Mouse (Mus musculus): ENCODE measurements around the gene Rbm15. TPM values are rescaled to one million over a fixed set of nuclear protein-coding genes. Genes with fewer than 3 reads are reported as not detected.

Rbm15 gene
- polyA plus RNA-seq (2015; fragmentation: Nextera tagmentation; extraction: Ambion mirVana) = 5.3 and 6.5 TPM in 2 replicates

DNA sequence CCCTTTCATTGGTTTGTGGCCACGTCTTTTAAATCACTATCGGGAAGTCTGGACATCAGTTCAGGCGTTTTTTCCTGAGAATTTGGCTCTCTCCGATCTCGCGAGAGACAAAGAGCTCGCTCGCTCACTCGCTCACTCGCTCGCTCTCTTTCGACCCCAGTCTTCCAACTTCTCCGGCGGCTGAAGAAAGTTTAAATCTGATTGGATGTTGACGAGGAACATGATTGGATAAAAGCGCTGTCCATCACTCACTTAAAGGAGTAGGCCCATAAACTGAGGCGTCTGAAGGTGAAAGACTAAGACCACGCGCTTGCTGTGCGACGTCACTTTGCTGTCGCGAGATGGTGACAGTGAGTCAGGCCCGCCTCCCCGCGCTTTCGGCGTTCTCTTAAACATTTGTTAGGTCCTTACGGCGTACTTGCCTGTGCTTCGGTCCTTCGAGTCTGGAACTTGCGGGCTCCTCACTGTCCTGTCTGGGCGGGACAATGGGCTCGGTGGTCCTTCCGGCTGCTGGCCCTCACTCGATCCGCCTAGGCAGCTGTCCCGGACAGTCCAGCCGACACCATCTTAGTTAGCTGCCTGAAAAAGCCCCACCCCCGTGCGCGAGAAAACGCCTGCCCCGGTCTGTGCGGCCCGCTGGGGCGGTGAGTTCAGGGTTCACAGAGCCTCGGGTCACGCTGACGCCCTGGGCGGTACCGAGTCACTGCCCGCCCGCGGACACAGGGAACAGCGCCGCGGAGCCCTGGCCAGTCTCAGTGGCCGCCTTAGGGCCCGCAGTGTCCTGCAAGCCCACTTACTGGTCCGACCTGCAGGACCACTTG lies at the start of gene Rbm15:
Gene Rbm15 (minus strand): TSS at position 293 of the 821 bp plus-strand sequence.
- Histone ChIP-seq H3K4me1 (ENCODE audit: control insufficient read depth, insufficient read depth, low read depth, low read length) (peaks cover 24% of the 10 kb centered on the region), H3K27me3 (replicated peaks; ENCODE audit: control insufficient read depth, insufficient read depth, low read length) (no peaks in the 10 kb centered on the region), H3K4me2 (ENCODE audit: low read length) (peak within 1 kb of the TSS; percentile 84), H3K27ac (ENCODE audit: low read depth, low read length) (peak within 1 kb of the TSS; percentile 94), H3K4me3 (ENCODE audit: low read length) (peak within 1 kb of the TSS; percentile 83), H3K9me3 (ENCODE audit: control insufficient read depth, low read length) (no peaks in the 10 kb centered on the region), H3K9ac (ENCODE audit: low read depth, low read length) (peak within 1 kb of the TSS; percentile 86), H3K36me3 (ENCODE audit: control insufficient read depth, insufficient read depth, low read length) (0 out of 2 replicates have a peak, but pooled peaks cover 2% of the 10 kb centered on the region)
- ATAC-seq = peak; percentile 95
- WGBS = under 1% methylated on average over 62 of the region's 62 CpGs

GRCm38 (mm10) chr3:107379422-107379821 lies 45.9 kb upstream of the Rbm15 start:
- peak; percentile 41; the same call in 1 of the 2 replicates for ATAC-seq
- Histone ChIP-seq H3K36me3 (ENCODE audit: control insufficient read depth, insufficient read depth, low read length) (no peaks in the 10 kb centered on the region), H3K9me3 (ENCODE audit: control insufficient read depth, low read length) (no peaks in the 10 kb centered on the region), H3K27me3 (replicated peaks; ENCODE audit: control insufficient read depth, insufficient read depth, low read length) (no peaks in the 10 kb centered on the region; the same call in 1 of the 2 replicates), H3K27ac (ENCODE audit: low read depth, low read length) (no peak overlapping the region), H3K4me1 (ENCODE audit: control insufficient read depth, insufficient read depth, low read depth, low read length) (peaks cover 6% of the 10 kb centered on the region; the same call in 1 of the 2 replicates), H3K9ac (ENCODE audit: low read depth, low read length) (no peak overlapping the region), H3K4me2 (ENCODE audit: low read length) (no peak overlapping the region), H3K4me3 (ENCODE audit: low read length) (no peak overlapping the region)
- WGBS = 6% methylated on average over 4 of the region's 4 CpGs

- Histone ChIP-seq H3K4me2 (ENCODE audit: low read length) (no peak overlapping the region), H3K9me3 (ENCODE audit: control insufficient read depth, low read length) (no peaks in the 10 kb centered on the region), H3K36me3 (ENCODE audit: control insufficient read depth, insufficient read depth, low read length) (no peaks in the 10 kb centered on the region), H3K27ac (ENCODE audit: low read depth, low read length) (no peak overlapping the region), H3K4me1 (ENCODE audit: control insufficient read depth, insufficient read depth, low read depth, low read length) (peaks cover 6% of the 10 kb centered on the region; the same call in 1 of the 2 replicates), H3K9ac (ENCODE audit: low read depth, low read length) (no peak overlapping the region), H3K4me3 (ENCODE audit: low read length) (no peak overlapping the region), H3K27me3 (replicated peaks; ENCODE audit: control insufficient read depth, insufficient read depth, low read length) (no peaks in the 10 kb centered on the region; the same call in 1 of the 2 replicates)
- 82% methylated on average over 5 of the region's 5 CpGs for WGBS
- ATAC-seq = no peak
Measured at GRCm38 (mm10) chr3:107378626-107379025, 45.2 kb upstream of the Rbm15 start.

DNA sequence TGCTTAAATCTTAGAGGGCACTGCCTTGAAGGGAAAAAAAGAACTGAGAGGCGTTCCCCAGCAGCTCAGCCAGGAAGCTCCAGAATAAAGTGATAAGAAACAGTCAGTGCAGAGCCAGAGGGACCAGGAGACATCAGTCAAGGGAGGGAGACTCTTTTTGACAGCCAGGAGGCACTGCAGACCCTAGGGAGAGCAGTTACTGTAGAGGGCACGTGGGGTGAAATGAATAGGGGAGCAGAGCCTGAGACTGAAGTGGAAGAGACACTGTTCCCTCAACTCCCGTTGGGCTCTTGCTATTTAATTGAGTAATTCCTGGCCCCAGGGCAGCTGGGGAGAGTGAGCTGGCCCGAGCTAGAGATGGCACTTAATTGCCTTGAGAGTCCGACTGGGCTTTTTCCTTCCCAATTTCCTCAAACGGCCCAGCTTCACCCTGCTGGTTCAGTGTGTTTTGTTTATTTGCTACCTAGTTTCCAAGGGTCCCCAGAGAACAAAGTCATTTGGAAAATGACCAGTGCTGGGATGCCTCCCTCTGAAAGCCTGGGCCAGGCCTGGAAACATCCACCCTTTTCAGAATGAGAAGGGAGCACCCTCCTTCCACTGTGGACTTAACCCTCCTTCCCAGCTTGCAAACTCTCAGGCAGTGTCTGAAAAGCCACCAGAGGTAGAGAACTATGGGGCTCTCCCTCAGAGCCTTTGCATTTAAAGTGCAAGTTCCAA lies 41.6 kb upstream of the Rbm15 start:
- H3K4me3 ChIP-seq (ENCODE audit: low read length) = no peak overlapping the region
- no peaks in the 10 kb centered on the region for H3K36me3 ChIP-seq (ENCODE audit: control insufficient read depth, insufficient read depth, low read length)
- no peak overlapping the region for H3K9ac ChIP-seq (ENCODE audit: low read depth, low read length)
- no peaks in the 10 kb centered on the region; the same call in 1 of the 2 replicates for H3K27me3 ChIP-seq (replicated peaks; ENCODE audit: control insufficient read depth, insufficient read depth, low read length)
- no peak overlapping the region for H3K4me2 ChIP-seq (ENCODE audit: low read length)
- ATAC-seq = peak; percentile 73
- no peak overlapping the region for H3K27ac ChIP-seq (ENCODE audit: low read depth, low read length)
- 11% methylated on average over 6 of the region's 6 CpGs for WGBS
- no peaks in the 10 kb centered on the region for H3K9me3 ChIP-seq (ENCODE audit: control insufficient read depth, low read length)
- peaks cover 6% of the 10 kb centered on the region; the same call in 1 of the 2 replicates for H3K4me1 ChIP-seq (ENCODE audit: control insufficient read depth, insufficient read depth, low read depth, low read length)

- no peak for ATAC-seq
- H3K36me3 ChIP-seq (ENCODE audit: control insufficient read depth, insufficient read depth, low read length) = no peaks in the 10 kb centered on the region
- H3K27ac ChIP-seq (ENCODE audit: low read depth, low read length) = no peak overlapping the region
- H3K4me2 ChIP-seq (ENCODE audit: low read length) = no peak overlapping the region
- 0 out of 2 replicates have a peak, but pooled peaks cover 2% of the 10 kb centered on the region for H3K27me3 ChIP-seq (replicated peaks; ENCODE audit: control insufficient read depth, insufficient read depth, low read length)
- H3K9ac ChIP-seq (ENCODE audit: low read depth, low read length) = no peak overlapping the region
- no peak overlapping the region for H3K4me3 ChIP-seq (ENCODE audit: low read length)
- H3K9me3 ChIP-seq (ENCODE audit: control insufficient read depth, low read length) = no peaks in the 10 kb centered on the region
- no peaks in the 10 kb centered on the region for H3K4me1 ChIP-seq (ENCODE audit: control insufficient read depth, insufficient read depth, low read depth, low read length)
- WGBS = 78% methylated on average over 6 of the region's 6 CpGs
Measured at GRCm38 (mm10) chr3:107369156-107369555, 35.7 kb upstream of the Rbm15 start.

GRCm38 (mm10) chr3:107367938-107368599 lies 34.6 kb upstream of the Rbm15 start:
- H3K4me2 ChIP-seq (ENCODE audit: low read length) = no peak overlapping the region
- H3K4me3 ChIP-seq (ENCODE audit: low read length) = no peak overlapping the region
- H3K27me3 ChIP-seq (replicated peaks; ENCODE audit: control insufficient read depth, insufficient read depth, low read length) = 0 out of 2 replicates have a peak, but pooled peaks cover 2% of the 10 kb centered on the region
- no peak overlapping the region for H3K9ac ChIP-seq (ENCODE audit: low read depth, low read length)
- H3K36me3 ChIP-seq (ENCODE audit: control insufficient read depth, insufficient read depth, low read length) = no peaks in the 10 kb centered on the region
- H3K27ac ChIP-seq (ENCODE audit: low read depth, low read length) = no peak overlapping the region
- 83% methylated on average over 8 of the region's 8 CpGs for WGBS
- ATAC-seq = no peak
- H3K4me1 ChIP-seq (ENCODE audit: control insufficient read depth, insufficient read depth, low read depth, low read length) = no peaks in the 10 kb centered on the region
- H3K9me3 ChIP-seq (ENCODE audit: control insufficient read depth, low read length) = no peaks in the 10 kb centered on the region

DNA sequence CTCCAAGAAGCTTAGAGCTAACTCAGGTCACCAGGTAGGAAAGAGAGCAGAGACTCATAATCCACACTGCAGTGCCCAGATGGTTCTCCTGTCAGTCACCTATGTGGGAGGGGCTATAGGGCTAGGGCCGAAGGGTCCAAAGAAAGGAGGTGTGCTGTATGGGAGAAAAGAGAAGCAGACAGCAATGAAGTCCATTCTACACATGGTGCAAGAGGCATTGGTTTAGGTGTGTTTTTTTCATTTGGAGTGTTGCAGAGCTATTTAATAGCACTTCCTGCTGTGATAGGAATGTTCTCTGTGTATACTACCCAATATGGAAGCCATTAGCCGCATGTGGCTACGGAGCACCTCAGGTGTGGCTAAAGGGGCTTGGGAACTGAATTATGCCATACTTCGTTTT lies 31.9 kb upstream of the Rbm15 start:
- no peak overlapping the region for H3K4me2 ChIP-seq (ENCODE audit: low read length)
- 0 out of 2 replicates have a peak, but pooled peaks cover 2% of the 10 kb centered on the region for H3K27me3 ChIP-seq (replicated peaks; ENCODE audit: control insufficient read depth, insufficient read depth, low read length)
- no peak overlapping the region for H3K4me3 ChIP-seq (ENCODE audit: low read length)
- WGBS = 91% methylated on average over 4 of the region's 4 CpGs
- no peak overlapping the region for H3K9ac ChIP-seq (ENCODE audit: low read depth, low read length)
- ATAC-seq = no peak
- no peaks in the 10 kb centered on the region for H3K36me3 ChIP-seq (ENCODE audit: control insufficient read depth, insufficient read depth, low read length)
- H3K9me3 ChIP-seq (ENCODE audit: control insufficient read depth, low read length) = no peaks in the 10 kb centered on the region
- no peaks in the 10 kb centered on the region for H3K4me1 ChIP-seq (ENCODE audit: control insufficient read depth, insufficient read depth, low read depth, low read length)
- no peak overlapping the region for H3K27ac ChIP-seq (ENCODE audit: low read depth, low read length)

DNA sequence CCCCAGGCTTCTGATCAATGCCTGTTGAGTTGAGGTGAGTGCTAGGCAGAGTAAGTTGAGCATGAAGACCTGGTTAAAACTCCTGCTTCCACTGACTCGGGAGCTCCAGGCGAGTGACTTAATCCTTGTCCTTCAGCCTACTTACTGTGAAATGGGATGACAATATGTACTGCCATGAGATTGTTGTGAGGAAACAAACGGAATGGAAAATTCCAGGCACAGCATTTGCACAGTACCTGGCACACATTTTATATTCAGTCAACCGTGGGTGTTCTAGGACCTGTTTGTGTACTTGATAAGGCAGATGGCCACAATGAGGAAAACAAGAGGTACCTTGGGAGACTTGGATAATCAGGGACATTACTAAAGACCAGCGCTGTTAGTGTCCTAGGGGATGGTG lies 29.9 kb upstream of the Rbm15 start:
- Histone ChIP-seq H3K9ac (ENCODE audit: low read depth, low read length) (no peak overlapping the region), H3K4me2 (ENCODE audit: low read length) (no peak overlapping the region), H3K36me3 (ENCODE audit: control insufficient read depth, insufficient read depth, low read length) (no peaks in the 10 kb centered on the region), H3K9me3 (ENCODE audit: control insufficient read depth, low read length) (no peaks in the 10 kb centered on the region), H3K4me3 (ENCODE audit: low read length) (no peak overlapping the region), H3K27ac (ENCODE audit: low read depth, low read length) (no peak overlapping the region), H3K27me3 (replicated peaks; ENCODE audit: control insufficient read depth, insufficient read depth, low read length) (0 out of 2 replicates have a peak, but pooled peaks cover 2% of the 10 kb centered on the region), H3K4me1 (ENCODE audit: control insufficient read depth, insufficient read depth, low read depth, low read length) (no peaks in the 10 kb centered on the region)
- no peak for ATAC-seq
- 89% methylated on average over 5 of the region's 5 CpGs for WGBS

All from hindbrain, embryonic 16.5 days (tissue).